Mouse (Mus musculus) MN1 (cell line): ENCODE results near the gene Cpm.
"Not testable (repeated sequence)": the region's sequence is repeated elsewhere in the genome, so short reads cannot be mapped to it uniquely, and the experiment has no call there.

ENCODE experiments used
- DNase-seq: peaks from one replicate; pipeline ENCODE4 v3.0.0-alpha.2; 2016; ENCODE audit warnings: low spot score

The Cpm gene

DNA sequence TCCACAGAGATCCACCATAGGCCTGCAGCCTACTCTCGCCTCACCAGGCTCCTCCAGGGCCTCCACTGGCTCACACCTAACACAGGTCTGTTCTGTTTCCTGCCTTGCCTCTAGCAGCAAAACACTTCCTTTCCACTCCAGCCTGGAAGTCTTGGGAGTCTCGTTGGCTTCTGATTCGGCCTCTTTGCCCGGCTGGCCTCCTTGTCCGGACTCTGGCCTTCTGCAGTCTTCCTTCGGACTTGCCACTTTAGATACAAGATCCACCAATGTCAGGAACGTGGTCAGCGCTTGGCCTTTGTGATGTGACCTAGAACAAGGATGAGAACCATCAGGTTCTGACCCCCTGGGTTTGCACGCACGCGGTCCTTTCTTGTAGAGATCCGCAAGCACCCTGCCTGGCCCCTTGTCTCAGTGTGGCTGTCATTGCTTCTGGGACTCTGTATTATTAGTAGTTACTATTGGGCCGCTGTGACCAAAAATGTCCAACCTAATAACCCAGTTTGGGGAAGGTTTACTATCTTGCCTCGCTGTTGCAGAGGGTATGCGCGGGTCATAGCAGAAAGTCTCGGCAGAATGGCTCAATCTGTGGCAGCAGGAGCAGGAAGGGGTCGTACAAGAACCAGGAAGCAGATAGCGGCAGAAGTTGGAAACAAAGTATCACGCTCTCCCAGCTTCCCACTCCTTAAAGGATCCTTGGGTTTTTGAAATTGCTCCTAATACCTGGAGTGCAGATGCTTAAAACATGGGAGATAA, 22.1 kb upstream of the Cpm start:
- DNase-seq, result no peak

DNA sequence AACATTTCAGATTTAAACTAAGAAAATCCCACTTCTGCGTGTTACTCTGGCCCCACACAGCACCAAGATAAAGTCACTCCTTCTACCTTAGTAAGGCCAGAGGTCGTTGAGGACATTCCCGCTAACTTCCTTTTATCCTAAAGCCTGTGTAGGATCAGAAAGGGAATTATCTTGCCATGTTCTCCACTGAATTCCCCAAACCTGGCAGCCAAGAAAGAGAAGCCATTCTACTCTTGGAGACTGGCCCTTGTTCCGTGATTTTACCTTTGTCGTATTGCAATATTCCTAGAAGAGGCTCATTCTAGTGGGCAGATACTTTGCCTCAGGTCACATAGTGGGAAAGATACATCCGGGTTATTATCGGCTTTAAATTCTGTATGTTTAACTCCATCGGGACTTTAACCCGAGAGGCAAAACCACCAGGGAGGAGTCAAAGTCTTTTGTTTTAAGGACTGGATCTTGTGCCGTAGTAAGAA, 21.5 kb upstream of the Cpm start:
- DNase-seq, result no peak

DNA sequence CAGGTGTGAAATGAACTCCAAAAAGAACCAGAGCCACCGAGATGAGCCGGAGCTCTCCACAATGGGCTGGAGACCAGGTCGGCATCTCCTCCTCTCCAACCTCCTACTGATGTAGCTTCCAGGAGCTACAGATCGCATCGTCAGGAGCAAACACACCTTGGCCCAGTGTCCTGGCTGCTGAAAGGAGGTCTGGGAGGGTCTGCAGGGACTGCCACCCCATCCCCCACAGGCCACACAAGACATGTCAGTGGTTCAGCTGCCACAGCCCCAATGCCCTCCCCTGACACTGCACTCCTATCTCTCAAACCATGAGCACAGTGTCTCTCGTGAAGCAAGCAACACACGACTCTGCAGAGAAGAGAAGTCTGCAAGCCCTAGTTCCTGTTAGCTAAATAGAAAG, 20.8 kb upstream of the Cpm start:
- no peak for DNase-seq

DNA sequence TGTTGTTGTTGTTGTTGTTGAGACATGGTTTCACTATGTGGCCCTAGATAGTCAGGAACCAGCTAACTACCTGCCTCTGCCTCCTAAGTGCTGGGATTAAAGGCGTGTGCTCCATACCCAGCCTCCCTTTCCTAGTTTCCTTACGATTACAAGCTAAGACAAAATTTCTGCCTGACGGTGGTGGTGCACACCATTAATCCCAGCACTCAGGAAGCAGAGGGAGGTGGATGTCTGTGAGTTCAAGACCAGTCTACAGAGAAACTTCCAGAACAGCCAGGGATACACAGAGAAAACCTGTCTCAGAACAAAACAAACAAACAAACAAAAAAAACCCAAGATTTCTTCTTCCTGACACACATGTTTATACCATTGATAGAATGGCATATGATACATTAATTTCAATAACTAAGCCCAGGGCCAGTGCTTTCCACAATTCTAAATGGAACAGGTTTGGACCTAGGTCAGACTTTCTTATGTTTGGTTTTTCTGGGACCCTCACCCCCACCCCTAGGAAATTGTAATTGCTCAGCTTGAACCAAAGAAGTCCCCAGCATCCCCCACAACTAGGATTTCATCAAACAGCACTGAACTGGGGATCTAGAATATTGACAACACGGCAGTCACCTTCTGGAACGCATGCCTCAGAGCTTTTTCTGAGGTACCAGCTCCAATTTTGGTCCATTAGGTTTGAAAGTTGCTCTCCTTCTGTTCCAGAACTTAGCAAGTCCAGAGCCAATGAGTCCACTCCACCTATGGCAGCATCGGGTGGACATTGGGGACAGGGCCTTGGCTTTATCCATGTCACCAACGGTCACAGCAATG, 20.1 kb upstream of the Cpm start:
- DNase-seq, result no peak

DNA sequence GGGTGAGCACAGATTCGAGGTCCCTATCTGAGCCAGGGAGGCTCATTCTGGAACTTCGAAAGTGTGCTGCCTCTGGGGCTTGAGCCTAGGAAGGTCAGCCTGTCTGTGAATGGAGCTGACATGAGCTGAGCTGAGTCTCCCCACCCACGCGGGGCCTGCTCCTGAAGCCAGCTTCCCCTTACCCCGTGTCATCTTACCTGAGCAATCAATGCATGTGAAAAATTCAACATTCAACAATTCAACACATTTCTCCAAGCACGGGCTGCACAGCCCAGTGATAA, 19.6 kb upstream of the Cpm start:
- DNase-seq, result no peak

DNA sequence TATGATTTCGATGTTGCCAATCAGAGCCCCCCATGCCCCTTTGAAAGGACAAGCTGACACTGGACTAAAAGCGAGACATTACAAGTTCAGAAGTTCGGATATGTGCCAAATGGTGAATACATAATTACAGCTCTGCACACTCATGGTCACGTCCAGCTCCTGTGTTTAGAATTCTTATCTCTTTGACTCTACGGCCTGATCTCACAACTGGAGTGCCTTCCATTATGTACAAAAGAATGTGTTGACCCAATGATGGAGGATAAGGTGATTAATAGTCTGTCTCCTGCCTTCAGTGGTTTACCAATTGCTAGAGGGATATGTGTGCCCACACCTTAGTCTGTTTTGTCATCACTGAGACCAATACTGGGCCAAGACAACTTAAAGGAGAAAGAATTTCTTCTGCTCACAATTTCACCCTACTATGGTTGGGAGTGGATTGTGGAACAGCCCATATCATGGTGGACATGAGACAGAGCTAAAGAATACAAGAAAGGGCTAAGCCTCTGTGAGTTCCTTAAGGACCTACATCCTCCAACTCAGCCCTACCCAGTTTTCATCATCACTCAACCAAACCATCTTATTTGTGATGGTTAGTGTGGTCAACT, 19.0 kb upstream of the Cpm start:
- DNase-seq, result no peak

DNA sequence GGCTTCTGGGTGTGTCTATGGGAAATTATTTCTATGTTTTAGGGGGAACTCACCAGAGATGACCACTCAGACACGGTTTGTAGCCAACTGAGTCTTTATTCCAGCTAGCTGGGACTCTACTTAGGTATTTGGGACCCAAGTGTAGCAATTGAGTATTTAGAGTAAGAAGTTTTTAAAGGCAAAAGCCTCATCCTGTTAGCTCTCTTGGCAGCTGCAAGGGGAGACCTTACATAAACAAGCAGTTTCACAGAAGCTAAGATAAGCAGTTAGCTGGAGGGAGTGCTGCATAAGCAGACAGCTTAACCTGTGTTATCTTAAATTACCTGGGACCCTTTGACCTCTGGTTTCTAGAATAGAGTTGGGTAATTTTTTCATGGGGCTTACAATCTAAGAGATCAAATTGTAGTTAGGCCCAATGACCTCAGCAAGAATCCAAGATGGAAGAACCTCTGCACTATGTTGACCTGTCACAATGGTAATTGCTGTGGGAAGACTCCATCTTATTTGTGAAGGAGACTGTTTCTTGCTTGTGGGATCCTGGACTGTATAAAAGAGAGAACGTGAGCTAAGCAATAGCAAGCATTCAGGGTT, 18.4 kb upstream of the Cpm start:
- DNase-seq, result no peak

DNA sequence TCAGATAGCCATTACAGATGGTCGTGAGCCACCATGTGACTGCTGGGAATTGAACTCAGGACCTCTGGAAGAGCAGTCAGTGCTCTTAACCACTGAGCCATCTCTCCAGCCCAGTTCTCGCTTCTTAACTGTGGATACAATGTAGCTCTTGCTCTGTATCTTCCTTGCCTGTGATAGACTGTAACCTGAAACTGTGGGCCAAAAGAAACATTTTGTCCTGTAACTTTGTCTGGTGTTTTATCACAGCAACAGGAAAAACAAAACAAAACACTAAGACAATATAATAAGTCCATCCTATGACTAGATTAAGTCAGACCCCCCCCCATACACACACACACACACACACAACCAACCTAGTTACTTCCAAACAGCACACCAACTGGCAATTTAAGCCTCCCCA, 17.8 kb upstream of the Cpm start:
- DNase-seq, result no peak

DNA sequence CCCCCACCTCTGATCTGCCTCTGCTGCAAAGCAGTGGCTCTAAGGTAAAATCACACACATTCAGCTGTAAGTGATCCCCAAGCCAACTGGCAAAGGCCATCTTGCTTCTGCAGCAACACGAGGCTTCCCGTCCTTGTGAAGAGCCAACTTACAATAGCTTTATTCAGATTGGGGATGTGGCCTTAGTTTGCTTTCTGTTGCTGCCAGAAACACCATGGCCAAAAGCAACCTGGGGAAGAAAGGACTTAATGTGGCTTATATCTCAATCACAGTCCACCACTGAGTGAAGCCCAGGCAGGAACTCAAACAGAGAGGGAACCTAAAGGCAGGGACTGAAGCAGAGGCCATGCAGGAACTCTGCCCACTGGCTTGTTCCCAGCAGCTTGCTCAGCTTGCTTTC, 17.3 kb upstream of the Cpm start:
- DNase-seq, result no peak

DNA sequence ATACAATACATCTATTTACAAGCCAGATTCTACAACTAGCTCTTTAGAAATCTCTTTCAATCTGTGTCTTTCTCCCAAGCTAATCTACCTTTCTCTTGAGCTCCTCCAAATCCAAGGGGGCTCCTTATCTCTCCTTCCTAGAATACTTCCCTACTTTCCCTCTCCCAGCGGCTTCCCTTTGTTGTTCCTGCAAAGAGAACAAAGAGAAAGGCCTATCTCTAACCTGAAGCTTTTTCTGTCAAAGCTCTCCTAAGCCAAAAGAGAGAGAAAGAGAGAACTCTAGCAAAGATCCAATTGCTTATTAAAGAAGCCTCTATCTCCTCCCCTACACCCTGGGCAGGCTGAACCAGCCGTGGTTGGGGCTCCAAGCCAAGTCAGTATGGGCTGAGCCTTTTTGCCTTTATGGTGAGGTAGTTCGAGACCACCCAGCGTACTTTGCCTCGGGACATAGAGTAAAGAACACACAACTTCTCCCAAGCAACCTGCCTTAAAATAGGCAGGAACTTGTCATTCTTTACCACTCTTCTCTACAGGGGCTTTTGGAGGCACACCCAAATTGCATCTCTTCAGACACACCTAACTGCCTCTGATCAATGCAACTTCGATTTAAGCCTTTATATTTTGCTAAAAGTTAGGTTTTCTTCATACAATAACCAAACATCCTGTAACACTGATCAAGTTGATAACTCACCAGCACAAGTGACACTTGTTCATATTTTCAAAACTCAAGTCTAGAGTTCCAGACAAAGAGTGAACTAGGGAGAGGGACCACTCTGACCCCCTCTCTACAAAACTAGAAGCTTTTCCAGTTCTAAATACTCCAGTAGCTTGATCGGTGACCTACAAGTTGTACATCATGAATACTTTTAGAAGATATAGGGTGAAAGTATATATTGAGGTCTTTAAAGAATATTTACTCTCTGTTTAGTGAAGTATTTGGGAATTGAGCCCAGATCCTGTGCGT, 16.4 kb upstream of the Cpm start:
- DNase-seq, result no peak

DNA sequence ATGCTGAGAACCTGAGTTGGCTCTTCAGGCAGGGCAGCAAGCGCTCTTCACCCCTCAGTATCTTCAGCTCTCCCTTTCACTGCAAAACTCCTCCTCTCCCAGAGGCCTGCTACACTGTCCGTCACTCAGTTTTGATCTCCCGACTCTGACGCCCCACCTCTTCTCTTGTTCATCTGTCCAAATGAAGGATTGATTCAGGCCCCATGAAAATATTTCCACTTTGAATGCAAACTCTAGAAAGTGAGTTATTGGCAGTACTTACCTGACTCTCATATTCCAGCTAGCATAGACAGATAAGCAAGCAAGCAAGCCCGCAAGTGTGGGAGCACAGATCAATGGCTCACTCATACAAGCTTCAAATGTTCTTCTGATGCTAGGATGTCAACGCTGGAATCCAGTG, 15.3 kb upstream of the Cpm start:
- DNase-seq, result no peak

DNA sequence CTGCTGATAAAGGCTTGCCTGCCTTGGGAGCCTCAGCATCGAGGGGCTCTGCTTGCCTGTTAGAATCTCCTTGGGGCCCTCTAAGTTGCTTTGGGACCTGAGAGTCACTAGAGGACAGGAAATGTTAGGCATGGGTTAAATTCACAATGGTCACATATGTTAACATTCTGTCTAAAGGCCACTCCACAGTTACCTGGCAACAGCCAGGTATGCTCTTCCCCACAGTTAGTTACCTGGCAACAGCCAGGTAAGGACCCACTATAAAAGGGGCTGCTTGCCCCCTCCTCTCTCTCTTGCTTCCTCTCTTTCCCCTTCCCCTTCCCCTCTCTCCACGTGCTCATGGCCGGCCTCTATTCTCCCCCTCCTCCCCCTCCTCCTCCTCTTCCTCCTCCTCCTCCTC, 14.9 kb upstream of the Cpm start:
- DNase-seq, result no peak

DNA sequence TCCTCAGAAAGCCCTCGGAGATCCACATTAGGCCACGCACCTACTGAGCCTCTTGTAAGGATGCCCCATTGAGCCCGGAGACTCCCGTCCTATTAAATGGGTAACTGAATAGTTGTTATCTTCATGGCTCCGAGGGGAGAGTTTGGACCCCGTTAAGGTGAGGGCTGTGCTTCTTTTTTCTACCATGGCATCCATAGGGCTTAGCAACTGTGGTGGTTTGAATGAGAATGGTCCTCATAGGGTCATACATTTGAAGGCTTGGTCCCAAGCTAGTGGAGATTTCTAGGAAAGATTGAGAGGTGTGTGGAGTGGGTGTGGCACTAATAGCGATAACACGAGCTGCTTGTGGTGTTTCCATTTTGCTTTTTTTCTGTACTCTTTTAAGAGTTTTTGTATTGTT, 14.1 kb upstream of the Cpm start:
- no peak for DNase-seq

DNA sequence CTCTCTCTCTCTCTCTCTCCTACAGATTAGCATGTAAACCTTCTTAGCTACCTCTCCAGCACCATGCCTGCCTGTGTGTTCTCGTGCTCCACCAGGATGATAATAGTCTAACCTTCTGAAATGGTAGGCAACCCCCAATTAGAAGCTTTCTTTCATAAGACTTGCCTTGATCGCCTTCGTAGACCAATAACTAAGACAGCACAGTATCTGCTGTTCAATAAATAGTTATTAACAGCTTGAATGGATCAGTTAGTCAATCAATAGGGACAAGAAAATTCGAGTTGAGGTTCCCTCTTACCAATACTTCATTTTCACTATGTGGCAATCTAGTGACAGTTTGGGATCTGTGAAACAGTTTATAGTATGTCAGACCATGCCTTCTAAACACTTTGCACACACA, 13.6 kb upstream of the Cpm start:
- DNase-seq, result no peak

DNA sequence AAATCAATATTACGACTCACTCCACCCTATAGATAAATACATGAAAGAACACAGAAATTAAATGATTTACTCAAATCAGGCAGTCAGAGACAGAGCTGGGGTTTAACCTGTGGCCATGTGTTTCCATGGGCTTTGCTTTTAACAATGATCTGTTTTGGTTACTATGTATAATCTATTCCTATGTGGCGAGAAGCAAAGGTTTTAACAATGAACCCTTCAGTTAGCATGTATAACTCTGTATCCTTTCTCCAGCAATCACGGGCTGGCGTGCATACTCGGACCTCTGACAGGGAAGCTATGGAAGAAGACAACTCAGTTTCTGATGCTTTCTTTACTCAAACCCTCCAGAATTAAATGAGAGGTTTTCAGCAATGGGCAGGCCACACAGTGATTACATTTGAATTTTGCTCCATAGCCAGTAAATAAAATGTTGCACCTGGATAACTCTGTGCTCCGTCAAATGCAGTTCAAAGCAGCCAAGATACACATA, 13.1 kb upstream of the Cpm start:
- DNase-seq, result no peak

DNA sequence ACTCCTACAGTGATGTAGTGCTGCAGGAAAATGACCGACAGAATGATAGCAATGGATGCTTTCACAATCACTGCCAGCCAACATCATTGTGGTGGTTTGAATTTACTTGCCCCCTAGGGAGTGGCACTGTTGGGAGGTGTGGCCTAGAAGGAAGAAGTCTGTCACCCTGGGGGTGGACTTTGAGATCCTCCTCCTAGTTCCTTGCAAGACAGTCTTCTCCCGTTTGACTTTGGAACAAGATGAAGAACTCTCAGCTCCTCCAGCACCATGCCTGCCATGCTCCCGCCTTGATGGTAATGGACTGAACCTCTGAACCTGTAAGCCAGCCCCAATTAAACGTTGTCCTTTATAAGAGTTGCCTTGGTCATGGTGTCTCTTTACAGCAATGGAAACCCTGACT, 12.5 kb upstream of the Cpm start:
- DNase-seq, result not testable (repeated sequence)

DNA sequence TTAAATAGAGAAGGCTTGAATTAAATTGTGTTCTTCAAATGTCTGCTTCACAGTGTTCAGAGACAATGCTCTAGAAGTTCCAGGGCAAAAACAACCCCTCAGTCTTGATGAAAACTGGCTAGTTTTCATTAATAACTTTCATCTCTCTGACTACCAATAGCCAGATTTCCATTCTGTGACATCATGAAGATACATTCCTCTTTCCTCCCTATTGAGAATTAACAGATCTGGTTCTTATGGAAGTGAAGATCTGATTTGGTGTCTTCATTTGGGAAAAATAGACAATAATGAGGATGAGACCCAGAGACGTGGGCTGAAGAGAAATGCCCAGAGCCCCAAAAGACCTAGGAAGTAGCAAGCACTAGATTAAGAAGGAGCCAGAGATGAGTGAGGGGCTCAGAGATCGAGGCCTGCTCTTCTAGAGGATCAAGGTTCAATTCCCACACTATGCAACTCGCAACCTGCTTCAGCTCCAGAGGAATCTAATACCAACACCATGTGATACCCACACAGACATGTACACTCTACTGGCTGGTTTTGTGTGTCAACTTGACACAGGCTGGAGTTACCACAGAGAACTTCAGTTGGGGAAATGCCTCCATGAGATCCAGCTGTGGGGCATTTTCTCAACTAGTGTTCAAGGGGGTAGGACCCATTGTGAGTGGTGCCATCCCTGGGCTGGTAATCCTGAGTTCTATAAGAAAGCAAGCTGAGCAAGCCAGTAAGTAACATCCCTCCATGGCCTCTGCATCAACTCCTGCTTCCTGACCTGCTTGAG, 11.5 kb upstream of the Cpm start:
- DNase-seq, result no peak

DNA sequence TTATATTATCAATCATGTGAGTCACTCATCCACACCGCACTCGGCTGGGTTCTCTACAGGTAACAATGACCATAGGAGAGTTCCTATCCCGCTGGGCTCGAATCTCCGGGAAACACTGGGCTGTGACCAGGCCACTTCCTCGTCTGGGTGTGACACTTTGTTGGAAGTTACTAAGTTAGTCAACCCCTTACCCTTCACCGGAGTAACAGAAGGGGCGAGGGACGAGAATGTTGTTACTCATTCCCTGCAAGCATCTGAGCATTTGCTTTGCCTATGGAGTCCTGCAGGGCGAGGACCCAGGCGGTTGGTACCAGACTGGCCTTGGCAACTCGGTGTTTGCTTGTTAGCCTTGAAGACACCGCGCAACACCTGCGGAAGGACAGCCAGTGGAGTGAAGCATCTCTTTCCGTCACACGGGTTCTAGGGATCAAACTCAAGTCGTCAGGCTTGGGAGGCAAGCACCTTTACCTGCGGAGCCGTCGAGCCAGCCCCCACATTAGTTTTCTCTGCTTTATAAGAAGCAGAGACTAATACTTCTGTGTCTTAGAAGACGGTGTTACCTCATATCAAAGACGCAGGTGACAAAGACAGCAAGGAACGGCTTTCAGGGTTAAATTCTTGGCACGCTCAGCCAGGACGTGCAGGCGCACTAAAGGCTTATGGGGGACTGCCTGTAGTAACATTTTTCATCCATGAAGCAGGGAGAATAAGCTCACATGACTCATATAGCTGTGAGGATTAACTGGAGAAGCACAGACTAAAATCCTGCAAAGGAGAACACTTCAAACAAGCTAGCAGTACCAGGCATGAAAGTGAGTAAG, 10.0 kb upstream of the Cpm start:
- no peak for DNase-seq

DNA sequence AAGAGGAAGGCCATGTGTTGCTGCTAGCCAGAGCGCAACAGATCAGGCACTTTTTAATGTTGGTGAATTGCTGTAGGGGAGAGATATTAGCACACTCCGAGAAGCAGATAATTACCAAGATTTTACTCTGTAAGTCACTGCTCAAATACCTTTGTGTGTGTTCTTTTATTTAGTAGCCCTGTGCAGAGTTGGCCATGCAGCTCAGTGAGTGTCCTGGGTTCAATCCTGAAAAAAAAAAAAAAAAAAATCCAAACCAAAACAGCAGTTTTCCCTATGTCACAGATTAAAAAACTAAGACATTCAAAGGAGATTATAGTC, 9.5 kb upstream of the Cpm start:
- DNase-seq, result no peak

DNA sequence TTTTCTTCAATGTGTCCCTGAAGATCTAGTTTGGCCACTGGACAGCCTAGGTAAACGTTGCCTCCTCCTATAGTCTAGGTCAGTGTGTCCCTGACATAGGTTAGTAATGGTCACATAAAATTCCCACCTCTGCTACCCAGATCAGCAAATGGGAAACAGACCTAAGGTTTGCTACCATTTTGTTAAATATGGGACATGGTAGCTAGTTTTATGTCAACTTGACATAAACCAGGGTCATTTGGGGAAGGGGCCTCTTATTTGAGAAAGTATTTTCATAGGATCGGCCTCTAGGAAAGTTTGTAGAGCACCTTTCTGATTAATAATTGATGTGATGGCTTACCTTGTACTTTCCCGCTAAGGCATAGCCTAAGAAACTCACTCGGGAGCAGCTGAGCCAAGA, 8.8 kb upstream of the Cpm start:
- DNase-seq, result no peak
